Mouse (Mus musculus): ENCODE measurements around the gene Thy1.

Gene Thy1

GRCm38 (mm10) chr9:44067241-44067959 lies 24.2 kb downstream of the Thy1 start:
- CTCF ChIA-PET: interaction anchor here (0.6 to 0.9 kb wide), 4 partner anchors 28 to 329 kb away, joined by 3 to 5 read pairs (median 3); partner anchors contain the start of gene Vps11

- CTCF ChIA-PET: interaction anchor here (0.6 to 0.9 kb wide), 3 partner anchors 27 to 330 kb away, joined by 3 to 5 read pairs (median 3); no protein-coding TSS in a partner anchor
Observed at GRCm38 (mm10) chr9:44067960-44068330, 24.8 kb downstream of the Thy1 start.

- CTCF ChIA-PET: interaction anchor here (0.7 kb wide), 1 partner anchor 698 kb away, joined by 7 read pairs; no protein-coding TSS in a partner anchor
Observed at GRCm38 (mm10) chr9:44069252-44069651, 26.1 kb downstream of the Thy1 start.

- CTCF ChIA-PET: no interaction called here
Observed at GRCm38 (mm10) chr9:44070113-44070843, 27.1 kb downstream of the Thy1 start.

- CTCF ChIA-PET: no interaction called here
Observed at GRCm38 (mm10) chr9:44070844-44071231, 27.7 kb downstream of the Thy1 start.

GRCm38 (mm10) chr9:44071914-44072598 lies 28.9 kb downstream of the Thy1 start:
- CTCF ChIA-PET: no interaction called here

- CTCF ChIA-PET: no interaction called here
Observed at GRCm38 (mm10) chr9:44072599-44072915, 29.4 kb downstream of the Thy1 start.

GRCm38 (mm10) chr9:44073115-44073514 lies 29.9 kb downstream of the Thy1 start:
- CTCF ChIA-PET: no interaction called here

- CTCF ChIA-PET: no interaction called here
Observed at GRCm38 (mm10) chr9:44074395-44075275, 31.5 kb downstream of the Thy1 start.

- CTCF ChIA-PET: no interaction called here
Observed at GRCm38 (mm10) chr9:44075276-44075995, 32.3 kb downstream of the Thy1 start.

GRCm38 (mm10) chr9:44075996-44076763 lies 33.0 kb downstream of the Thy1 start:
- CTCF ChIA-PET: no interaction called here

- CTCF ChIA-PET: no interaction called here
Observed at GRCm38 (mm10) chr9:44076764-44077120, 33.6 kb downstream of the Thy1 start.

GRCm38 (mm10) chr9:44077266-44077910 lies 34.2 kb downstream of the Thy1 start:
- CTCF ChIA-PET: interaction anchor here (0.7 kb wide), 1 partner anchor 11 kb away, joined by 3 read pairs; no protein-coding TSS in a partner anchor

GRCm38 (mm10) chr9:44078136-44078797 lies 35.1 kb downstream of the Thy1 start:
- CTCF ChIA-PET: interaction anchor here (0.7 kb wide), 1 partner anchor 11 kb away, joined by 3 read pairs; no protein-coding TSS in a partner anchor

- CTCF ChIA-PET: no interaction called here
Observed at GRCm38 (mm10) chr9:44078955-44079756, 36.0 kb downstream of the Thy1 start.

- CTCF ChIA-PET: no interaction called here
Observed at GRCm38 (mm10) chr9:44079997-44080780, 37.0 kb downstream of the Thy1 start.

- CTCF ChIA-PET: interaction anchor here (0.9 kb wide), 1 partner anchor 131 kb away, joined by 3 read pairs; no protein-coding TSS in a partner anchor
Observed at GRCm38 (mm10) chr9:44080953-44081352, 37.8 kb downstream of the Thy1 start.
